Comparison of ENCODE assay signal across 33 mouse cellular contexts in genomic region chr15:79124331-79124875, GRCm38 (mm10). TPM values are rescaled to one million over a fixed set of nuclear protein-coding genes. Genes with fewer than 3 reads are reported as not detected.
DNase-seq lines count a peak whose midpoint lies in the region; ATAC-seq and TF ChIP-seq lines count a peak whose summit lies in the region.
"Had no signal": no experiment of that assay in that cellular context is flagged by ENCODE, and none has a peak within 500 bp of the region (broad histone marks: within the 10 kb centered on the region; RNA-seq: fewer than 3 reads in every experiment).

No protein-coding gene starts in this region.

- no peaks in the 10 kb centered on the region for H3K27me3 ChIP-seq in heart, embryonic 12.5 days (replicated peaks)
- H3K27me3 ChIP-seq in midbrain, embryonic 13.5 days: no peaks in the 10 kb centered on the region
- H3K27me3 ChIP-seq in midbrain, embryonic 14.5 days (ENCODE audit: control insufficient read depth, insufficient read depth, low read length): no peaks in the 10 kb centered on the region
- H3K27me3 ChIP-seq: CH12.LX; embryonic facial prominence, embryonic 15.5 days; forebrain, embryonic 12.5 days; hindbrain, embryonic 13.5 days; limb, embryonic 15.5 days; liver, embryonic 13.5 days; megakaryocyte, embryonic 14.5 days; midbrain, embryonic 15.5 days had no signal

- H3K4me3 ChIP-seq in gastrocnemius, adult 2 months: no peak overlapping the region
- no peak overlapping the region for H3K4me3 ChIP-seq in heart, embryonic 12.5 days
- no peak overlapping the region for H3K4me3 ChIP-seq in midbrain, embryonic 13.5 days (replicated peaks)
- no peak overlapping the region for H3K4me3 ChIP-seq in midbrain, embryonic 14.5 days (replicated peaks; ENCODE audit: low read depth, low read length)
- H3K4me3 ChIP-seq: embryonic facial prominence, embryonic 10.5 days; embryonic facial prominence, embryonic 15.5 days; forebrain, embryonic 12.5 days; hindbrain, embryonic 13.5 days; limb, embryonic 10.5 days; limb, embryonic 15.5 days; liver, embryonic 13.5 days; megakaryocyte, embryonic 14.5 days; midbrain, embryonic 15.5 days had no signal

- peak overlapping the region; percentile 83 for H3K27ac ChIP-seq in gastrocnemius, adult 2 months
- H3K27ac ChIP-seq in heart, embryonic 12.5 days (ENCODE audit: poor library complexity, severe bottlenecking): peak overlapping the region; percentile 83
- H3K27ac ChIP-seq in midbrain, embryonic 13.5 days: no peak overlapping the region
- H3K27ac ChIP-seq in midbrain, embryonic 14.5 days (replicated peaks; ENCODE audit: low read depth, low read length): no peak overlapping the region
- H3K27ac ChIP-seq: embryonic facial prominence, embryonic 10.5 days; embryonic facial prominence, embryonic 15.5 days; forebrain, embryonic 12.5 days; hindbrain, embryonic 13.5 days; kidney, postnatal 0 days; limb, embryonic 10.5 days; limb, embryonic 15.5 days; liver, embryonic 13.5 days; midbrain, embryonic 15.5 days; stomach, postnatal 0 days had no signal

- H3K9me3 ChIP-seq in heart, embryonic 12.5 days (replicated peaks): peaks cover 10% of the 10 kb centered on the region
- no peaks in the 10 kb centered on the region for H3K9me3 ChIP-seq in midbrain, embryonic 13.5 days
- no peaks in the 10 kb centered on the region for H3K9me3 ChIP-seq in midbrain, embryonic 14.5 days (ENCODE audit: control insufficient read depth, low read length)
- H3K9me3 ChIP-seq: embryonic facial prominence, embryonic 10.5 days; embryonic facial prominence, embryonic 15.5 days; forebrain, embryonic 12.5 days; hindbrain, embryonic 13.5 days; limb, embryonic 10.5 days; limb, embryonic 15.5 days; midbrain, embryonic 15.5 days had no signal

- no peak for TF ChIP-seq CTCF in gastrocnemius, adult 2 months (IDR thresholded peaks at IDR 0.05)

- no peak for ATAC-seq in heart, embryonic 12.5 days (ENCODE audit: insufficient number of reproducible peaks, low FRiP score)
- no peak for ATAC-seq in midbrain, embryonic 13.5 days
- ATAC-seq in midbrain, embryonic 14.5 days (ENCODE audit: low FRiP score, low TSS enrichment): no peak
- ATAC-seq: activated CD4-positive, CD25-positive, alpha-beta regulatory T cell, adult 4 months; intestine, embryonic 16.5 days; lung, postnatal 0 days; midbrain, embryonic 15.5 days had no signal

- H3K4me2 ChIP-seq in heart, embryonic 12.5 days: no peak overlapping the region
- no peak overlapping the region for H3K4me2 ChIP-seq in midbrain, embryonic 13.5 days (replicated peaks)
- H3K4me2 ChIP-seq in midbrain, embryonic 14.5 days (ENCODE audit: low read length): no peak overlapping the region
- H3K4me2 ChIP-seq: embryonic facial prominence, embryonic 15.5 days; forebrain, embryonic 12.5 days; hindbrain, embryonic 13.5 days; limb, embryonic 15.5 days; liver, embryonic 13.5 days; midbrain, embryonic 15.5 days had no signal

- H3K4me1 ChIP-seq in heart, embryonic 12.5 days (replicated peaks): peaks cover 20% of the 10 kb centered on the region
- no peaks in the 10 kb centered on the region for H3K4me1 ChIP-seq in midbrain, embryonic 13.5 days (replicated peaks)
- no peaks in the 10 kb centered on the region for H3K4me1 ChIP-seq in midbrain, embryonic 14.5 days (ENCODE audit: control insufficient read depth, insufficient read depth, low read length)
- H3K4me1 ChIP-seq: embryonic facial prominence, embryonic 10.5 days; embryonic facial prominence, embryonic 15.5 days; forebrain, embryonic 12.5 days; hindbrain, embryonic 13.5 days; limb, embryonic 10.5 days; limb, embryonic 15.5 days; liver, embryonic 13.5 days; midbrain, embryonic 15.5 days had no signal

- H3K9ac ChIP-seq in heart, embryonic 12.5 days: peak overlapping the region; percentile 28; the same call in 1 of the 2 replicates
- H3K9ac ChIP-seq in midbrain, embryonic 13.5 days (replicated peaks): 0 out of 2 replicates have a peak overlapping the region, but pooled peaks have one; percentile 4
- H3K9ac ChIP-seq in midbrain, embryonic 14.5 days (replicated peaks; ENCODE audit: low read length): no peak overlapping the region
- H3K9ac ChIP-seq: embryonic facial prominence, embryonic 15.5 days; forebrain, embryonic 12.5 days; hindbrain, embryonic 13.5 days; limb, embryonic 15.5 days; liver, embryonic 13.5 days; midbrain, embryonic 15.5 days had no signal

- intact Hi-C loops in gastrocnemius, adult 2 months (cut with DNase I): no loop called here

- WGBS in heart, embryonic 12.5 days: 75% methylated on average over 10 of the region's 10 CpGs
- 91% methylated on average over 10 of the region's 10 CpGs for WGBS in midbrain, embryonic 13.5 days
- 82% methylated on average over 10 of the region's 10 CpGs for WGBS in midbrain, embryonic 14.5 days

- DNase-seq in gastrocnemius, adult 2 months: no peak
- no peak for DNase-seq in gastrocnemius, postnatal 10 days
- no peak for DNase-seq in heart, adult 8-10 months (ENCODE audit: low spot score)
- DNase-seq in midbrain, embryonic 14.5 days: no peak
- no peak for DNase-seq in adrenal gland, postnatal 25 days
- DNase-seq: adrenal gland, adult 2 months; cerebellum, adult 8-10 months; cerebellum, postnatal 25 days; kidney, adult 8-10 months; kidney, postnatal 4 days; layer of hippocampus, adult 9-11 months; liver, embryonic 13.5 days; lung, adult 18-20 months; lung, postnatal 4 days; thymus, postnatal 4 days had no signal

- H3K36me3 ChIP-seq in heart, embryonic 12.5 days: peaks cover 98% of the 10 kb centered on the region
- H3K36me3 ChIP-seq in midbrain, embryonic 13.5 days: peaks cover 91% of the 10 kb centered on the region
- peaks cover 79% of the 10 kb centered on the region for H3K36me3 ChIP-seq in midbrain, embryonic 14.5 days (ENCODE audit: control insufficient read depth, insufficient read depth, low read length)

RNA-seq across cellular contexts. Expression of gene Micall1, which starts 15.7 kb away (rescaled TPM):
- total RNA-seq in gastrocnemius, adult 2 months (2021): 10 to 100 TPM; 11.2 to 14.5 TPM
- 10 to 100 TPM; 17.4 to 20.4 TPM for total RNA-seq in gastrocnemius, postnatal 10 days (2021)
- 24.2 and 24.3 TPM in 2 replicates for polyA plus RNA-seq in heart, embryonic 12.5 days (2016; fragmentation: Nextera tagmentation; extraction: Ambion mirVana)
- total RNA-seq in heart, adult 8-10 months (2022): 10 to 100 TPM; 41.2 to 42.2 (median 41.5) TPM
- polyA plus RNA-seq in midbrain, embryonic 13.5 days (2015; fragmentation: Nextera tagmentation; extraction: Ambion mirVana): 8.6 and 9.5 TPM in 2 replicates
- polyA plus RNA-seq in midbrain, embryonic 14.5 days (2014; fragmentation: Nextera tagmentation; extraction: Ambion mirVana): 11.8 and 11.9 TPM in 2 replicates
- 42.9 and 57.5 TPM in 2 replicates for total RNA-seq in adrenal gland, postnatal 25 days (2021)

RNA-seq across cellular contexts. Expression of gene Polr2f, which starts 16.4 kb away (rescaled TPM):
- 10 to 100 TPM; 61.0 to 87.7 TPM for total RNA-seq in gastrocnemius, adult 2 months (2021)
- 10 to 100 TPM; 73.5 to 80.9 TPM for total RNA-seq in gastrocnemius, postnatal 10 days (2021)
- 265 and 289 TPM in 2 replicates for polyA plus RNA-seq in heart, embryonic 12.5 days (2016; fragmentation: Nextera tagmentation; extraction: Ambion mirVana)
- total RNA-seq in heart, adult 8-10 months (2022): 100 to 1,000 TPM; 124 to 149 (median 135) TPM
- polyA plus RNA-seq in midbrain, embryonic 13.5 days (2015; fragmentation: Nextera tagmentation; extraction: Ambion mirVana): 295 and 296 TPM in 2 replicates
- polyA plus RNA-seq in midbrain, embryonic 14.5 days (2014; fragmentation: Nextera tagmentation; extraction: Ambion mirVana): 287 and 355 TPM in 2 replicates
- total RNA-seq in adrenal gland, postnatal 25 days (2021): 110 and 122 TPM in 2 replicates

RNA-seq across cellular contexts. Expression of gene 1700088E04Rik, which starts 16.6 kb away (rescaled TPM):
- total RNA-seq in gastrocnemius, adult 2 months (2021): 1 to 10 TPM; 1.1 to 1.2 TPM
- total RNA-seq in gastrocnemius, postnatal 10 days (2021): 1 to 10 TPM in 1 of 2 experiments, under 1 TPM in 1; 0.54 to 1.1 TPM
- polyA plus RNA-seq in heart, embryonic 12.5 days (2016; fragmentation: Nextera tagmentation; extraction: Ambion mirVana): 6.3 and 6.6 TPM in 2 replicates
- total RNA-seq in heart, adult 8-10 months (2022): 1 to 10 TPM; 1.6 to 2.7 (median 2.4) TPM
- 14.0 and 16.6 TPM in 2 replicates for polyA plus RNA-seq in midbrain, embryonic 13.5 days (2015; fragmentation: Nextera tagmentation; extraction: Ambion mirVana)
- 14.0 and 17.3 TPM in 2 replicates for polyA plus RNA-seq in midbrain, embryonic 14.5 days (2014; fragmentation: Nextera tagmentation; extraction: Ambion mirVana)
- total RNA-seq in adrenal gland, postnatal 25 days (2021): 6.3 and 7.2 TPM in 2 replicates

RNA-seq across cellular contexts. Expression of gene Sox10, which starts 40.6 kb away (rescaled TPM):
- total RNA-seq in gastrocnemius, adult 2 months (2021): under 1 TPM; 0.71 to 0.81 TPM
- 1 to 10 TPM; 7.6 to 8.1 TPM for total RNA-seq in gastrocnemius, postnatal 10 days (2021)
- polyA plus RNA-seq in heart, embryonic 12.5 days (2016; fragmentation: Nextera tagmentation; extraction: Ambion mirVana): 0.28 and 0.44 TPM in 2 replicates
- 1 to 10 TPM in 2 of 4 experiments, under 1 TPM in 2; 0.55 to 1.7 (median 0.94) TPM for total RNA-seq in heart, adult 8-10 months (2022)
- polyA plus RNA-seq in midbrain, embryonic 13.5 days (2015; fragmentation: Nextera tagmentation; extraction: Ambion mirVana): 0.58 and 0.67 TPM in 2 replicates
- 1.5 and 2.3 TPM in 2 replicates for polyA plus RNA-seq in midbrain, embryonic 14.5 days (2014; fragmentation: Nextera tagmentation; extraction: Ambion mirVana)
- total RNA-seq in adrenal gland, postnatal 25 days (2021): 0.95 and 2.1 TPM in 2 replicates
- total RNA-seq: neutrophil, adult 5-6 weeks had no signal
- polyA plus RNA-seq: activated CD4-positive, CD25-positive, alpha-beta regulatory T cell, adult 4 months; C2C12 had no signal

RNA-seq across cellular contexts. Expression of gene Eif3l, which starts 49.4 kb away (rescaled TPM):
- total RNA-seq in gastrocnemius, adult 2 months (2021): 10 to 100 TPM; 53.6 to 54.0 TPM
- total RNA-seq in gastrocnemius, postnatal 10 days (2021): 10 to 100 TPM; 80.0 to 86.2 TPM
- 165 TPM in 2 replicates for polyA plus RNA-seq in heart, embryonic 12.5 days (2016; fragmentation: Nextera tagmentation; extraction: Ambion mirVana)
- total RNA-seq in heart, adult 8-10 months (2022): 10 to 100 TPM; 70.2 to 76.0 (median 74.9) TPM
- 180 and 186 TPM in 2 replicates for polyA plus RNA-seq in midbrain, embryonic 13.5 days (2015; fragmentation: Nextera tagmentation; extraction: Ambion mirVana)
- polyA plus RNA-seq in midbrain, embryonic 14.5 days (2014; fragmentation: Nextera tagmentation; extraction: Ambion mirVana): 141 and 182 TPM in 2 replicates
- 150 and 151 TPM in 2 replicates for total RNA-seq in adrenal gland, postnatal 25 days (2021)

Comparison
In these comparisons a context has a peak if more than half of its experiments do, and no peak if none do; other contexts are left out.
1. H3K27ac ChIP-seq: peak in gastrocnemius, adult 2 months (single experiment) and heart, embryonic 12.5 days (single experiment); none in midbrain, embryonic 13.5 days (single experiment) and midbrain, embryonic 14.5 days (single experiment).